Mouse (Mus musculus): Measurements from ENCODE around the gene Btbd35f27. TPM values are rescaled to one million over a fixed set of nuclear protein-coding genes. Genes with fewer than 3 reads are reported as not detected.
"Not testable (repeated sequence)": the region's sequence is repeated elsewhere in the genome, so short reads cannot be mapped to it uniquely, and the experiment has no call there.

The Btbd35f27 gene
- total RNA-seq (2014; rRNA removed) (not detected in 2 replicates), polyA plus RNA-seq (2015; fragmentation: Nextera tagmentation; extraction: Ambion mirVana) (not detected in 2 replicates)

DNA sequence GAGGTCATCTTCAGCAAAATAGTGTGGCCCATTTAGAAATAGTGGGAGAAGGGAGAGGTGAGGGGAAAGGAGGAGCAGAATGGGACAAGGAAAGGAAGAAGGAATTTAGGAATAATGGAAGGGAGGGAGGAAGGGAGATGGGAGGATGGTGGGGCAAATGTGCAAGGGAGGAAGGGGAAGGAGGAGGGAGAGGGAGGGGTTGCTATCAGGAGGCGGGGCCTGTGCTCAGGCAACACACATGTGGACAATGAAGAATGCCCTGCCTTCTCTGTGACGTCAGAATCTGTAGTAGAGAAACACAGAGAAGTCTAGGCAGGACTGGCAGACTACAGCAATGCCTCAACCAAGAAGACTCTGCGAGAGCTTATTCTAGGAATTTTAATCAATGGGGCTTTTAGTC, at the start of gene Btbd35f27:
TSS of gene Btbd35f27 (plus strand) at position 301 of the 400 bp plus-strand sequence.
- 50% methylated on average over 2 of the region's 3 CpGs for WGBS
- not testable (repeated sequence) for H3K4me3 ChIP-seq (ENCODE audit: low read depth, low read length); H3K27ac ChIP-seq (ENCODE audit: low read depth, low read length); H3K9me3 ChIP-seq (ENCODE audit: low read length); H3K27me3 ChIP-seq (ENCODE audit: insufficient read depth, low read length); H3K4me2 ChIP-seq (ENCODE audit: low read depth); H3K9ac ChIP-seq; H3K36me3 ChIP-seq (ENCODE audit: insufficient read depth); H3K4me1 ChIP-seq (ENCODE audit: insufficient read depth); DNase-seq; ATAC-seq

Other genes with a start within 250 kb of the Btbd35f27 start
- gene Btbd35f4, start 151.6 kb upstream of the Btbd35f27 start, total RNA-seq (2014; rRNA removed) = not detected in 2 replicates
- gene Btbd35f4, start 151.6 kb upstream of the Btbd35f27 start, polyA plus RNA-seq (2015; fragmentation: Nextera tagmentation; extraction: Ambion mirVana) = not detected in 2 replicates